Mouse (Mus musculus) heart, embryonic 10.5 days (tissue): Measurements from ENCODE around the gene Gm3029. TPM values are rescaled to one million over a fixed set of nuclear protein-coding genes. Genes with fewer than 3 reads are reported as not detected.
"Not testable (repeated sequence)": the region's sequence is repeated elsewhere in the genome, so short reads cannot be mapped to it uniquely, and the experiment has no call there.

Experiments used
- DNase-seq: peaks from one replicate; pipeline ENCODE4 v3.0.0-alpha.2; 2017; ENCODE audit warnings: low spot score
- H3K27ac ChIP-seq: fragments of 300-500 bp; sonication (generic); 2 replicates; pipeline ENCODE4 v1.5.1; 2016; ENCODE audit warnings: mild to moderate bottlenecking
- H3K27me3 ChIP-seq: fragments of 300-500 bp; sonication (generic); 2 replicates; pipeline ENCODE4 v1.6.1; 2016; ENCODE audit warnings: mild to moderate bottlenecking; ENCODE audit not compliant: poor library complexity, insufficient read depth, severe bottlenecking
- H3K36me3 ChIP-seq: fragments of 300-500 bp; sonication (generic); 2 replicates; pipeline ENCODE4 v1.6.1; 2016; ENCODE audit warnings: mild to moderate bottlenecking, moderate library complexity
- H3K4me1 ChIP-seq: fragments of 300-500 bp; sonication (generic); 2 replicates; pipeline ENCODE4 v1.6.1; 2016; ENCODE audit warnings: mild to moderate bottlenecking
- H3K4me3 ChIP-seq: fragments of 300-500 bp; sonication (generic); 2 replicates; pipeline ENCODE4 v1.5.1; 2016; ENCODE audit warnings: mild to moderate bottlenecking, moderate library complexity
- H3K9me3 ChIP-seq: fragments of 300-500 bp; sonication (generic); 2 replicates; pipeline ENCODE4 v1.6.1; 2016; ENCODE audit warnings: mild to moderate bottlenecking, moderate library complexity
- WGBS: fragments of 180-500 bp; shearing (Covaris S2); methylation state at CpG from one replicate; pipeline ENCODE4 v1.1.7; 2016; 5-methylcytosine and 5-hydroxymethylcytosine counted together
- polyA plus RNA-seq: library from polyadenylated mRNA; unstranded; fragments of >200 nt; fragmentation: Nextera tagmentation; extraction: Ambion mirVana; gene quantifications from 2 replicates; pipeline ENCODE4 v1.2.1, GENCODE M21; 2016

Gene Gm3029
- 0.31 TPM in 1 of 2 replicates, not detected in the other for polyA plus RNA-seq

DNA sequence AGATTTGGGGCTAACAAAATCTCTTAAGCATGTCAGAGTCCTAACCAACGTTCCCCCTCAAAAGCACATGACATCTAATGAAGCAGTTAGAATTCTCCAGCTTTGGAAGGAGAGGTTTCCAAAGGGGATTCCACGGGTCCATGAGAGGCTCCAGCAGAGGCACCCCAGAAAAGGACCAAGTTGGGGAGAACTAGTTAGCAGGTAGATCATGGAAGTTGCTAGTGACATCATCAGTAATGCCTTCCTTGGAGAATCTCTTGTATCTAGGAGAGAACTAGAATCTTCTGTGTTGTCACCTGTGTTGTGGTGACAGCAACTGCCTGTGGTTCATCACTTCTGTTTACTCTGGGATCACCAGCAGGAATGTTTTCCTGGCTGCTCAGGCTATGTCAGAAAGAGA is at the start of gene Gm3029:
Gm3029 (plus strand) TSS at position 301 of the 400 bp plus-strand sequence.
- H3K36me3 ChIP-seq, H3K4me1 ChIP-seq, H3K27me3 ChIP-seq, H3K9me3 ChIP-seq, H3K27ac ChIP-seq, H3K4me3 ChIP-seq, DNase-seq: not testable (repeated sequence)
- WGBS: 51% methylated on average over 2 of the region's 2 CpGs

DNA sequence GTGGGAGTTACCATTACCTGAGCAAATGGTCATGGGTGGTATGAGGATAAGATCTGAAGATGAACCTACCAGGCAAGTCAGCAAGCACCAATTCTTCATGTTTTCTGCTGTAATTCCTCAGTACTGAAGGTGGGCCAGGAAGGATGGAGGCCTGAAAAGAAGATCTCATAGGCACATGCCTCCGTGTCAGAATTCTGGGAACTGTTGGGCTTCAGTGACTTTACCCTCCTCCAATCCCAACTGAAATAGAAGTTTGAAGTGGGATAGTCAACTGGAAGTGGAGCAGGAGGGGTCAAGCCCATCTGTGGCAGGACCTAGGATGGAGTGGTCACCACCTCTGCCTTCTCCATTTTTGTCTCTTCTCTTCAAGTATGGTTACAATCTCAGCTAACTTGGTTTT is 47.7 kb upstream of the Gm3029 start, which contains the start of gene Gm2916:
Gm2916 (plus strand) TSS at position 301 of the 400 bp plus-strand sequence.
- not testable (repeated sequence) for H3K27me3 ChIP-seq, H3K9me3 ChIP-seq, H3K4me1 ChIP-seq, H3K4me3 ChIP-seq, H3K36me3 ChIP-seq, DNase-seq, H3K27ac ChIP-seq
- no CpG with 5 or more reads among the region's 1 CpGs for WGBS

DNA sequence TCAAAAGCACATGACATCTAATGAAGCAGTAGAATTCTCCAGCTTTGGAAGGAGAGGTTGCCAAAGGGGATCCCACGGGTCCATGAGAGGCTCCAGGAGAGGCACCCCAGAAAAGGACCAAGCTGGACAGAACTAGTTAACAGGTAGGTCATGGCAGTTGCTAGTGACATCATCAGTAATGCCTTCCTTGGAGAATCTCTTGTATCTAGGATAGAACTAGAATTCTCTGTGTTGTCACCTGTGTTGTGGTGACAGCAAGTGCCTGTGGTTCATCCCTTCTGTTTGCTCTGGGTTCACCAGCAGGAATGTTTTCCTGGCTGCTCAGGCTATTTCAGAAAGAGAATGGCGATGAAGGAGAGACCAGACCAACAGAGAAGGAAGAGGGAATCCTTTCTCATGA is 31.7 kb downstream of the Gm3029 start, which contains the start of gene Gm3095:
Gm3095 (plus strand) TSS at position 301 of the 400 bp plus-strand sequence.
- H3K36me3 ChIP-seq, H3K4me1 ChIP-seq, H3K27ac ChIP-seq, H3K9me3 ChIP-seq, H3K27me3 ChIP-seq, H3K4me3 ChIP-seq, DNase-seq: not testable (repeated sequence)
- no CpG with 5 or more reads among the region's 2 CpGs for WGBS

Other genes starting within 250 kb of the Gm3029 start
- not detected in 2 replicates for gene Gm3043, start 243.0 kb upstream of the Gm3029 start, polyA plus RNA-seq
- gene Gm3002, start 121.7 kb upstream of the Gm3029 start, polyA plus RNA-seq: 2.0 and 3.4 TPM in 2 replicates
- gene Gm3033, start 85.5 kb upstream of the Gm3029 start, polyA plus RNA-seq: 0.54 TPM in 1 of 2 replicates, not detected in the other
- gene Gm2916, start 47.6 kb upstream of the Gm3029 start, polyA plus RNA-seq: 0.68 and 1.2 TPM in 2 replicates
- 0.51 and 0.99 TPM in 2 replicates for gene Gm3095, start 31.8 kb downstream of the Gm3029 start, polyA plus RNA-seq
- not detected in 2 replicates for gene Gm3099, start 66.6 kb downstream of the Gm3029 start, polyA plus RNA-seq
- gene Gm5796, start 92.2 kb downstream of the Gm3029 start, polyA plus RNA-seq: 1.0 and 1.1 TPM in 2 replicates
- gene Gm3115, start 152.4 kb downstream of the Gm3029 start, polyA plus RNA-seq: not detected in 2 replicates
- 0.44 and 0.53 TPM in 2 replicates for gene Gm8108, start 178.8 kb downstream of the Gm3029 start, polyA plus RNA-seq
- not detected in 2 replicates for gene Gm3127, start 233.3 kb downstream of the Gm3029 start, polyA plus RNA-seq